ENCODE assay signal across 8 mouse cellular contexts in the genomic region with DNA sequence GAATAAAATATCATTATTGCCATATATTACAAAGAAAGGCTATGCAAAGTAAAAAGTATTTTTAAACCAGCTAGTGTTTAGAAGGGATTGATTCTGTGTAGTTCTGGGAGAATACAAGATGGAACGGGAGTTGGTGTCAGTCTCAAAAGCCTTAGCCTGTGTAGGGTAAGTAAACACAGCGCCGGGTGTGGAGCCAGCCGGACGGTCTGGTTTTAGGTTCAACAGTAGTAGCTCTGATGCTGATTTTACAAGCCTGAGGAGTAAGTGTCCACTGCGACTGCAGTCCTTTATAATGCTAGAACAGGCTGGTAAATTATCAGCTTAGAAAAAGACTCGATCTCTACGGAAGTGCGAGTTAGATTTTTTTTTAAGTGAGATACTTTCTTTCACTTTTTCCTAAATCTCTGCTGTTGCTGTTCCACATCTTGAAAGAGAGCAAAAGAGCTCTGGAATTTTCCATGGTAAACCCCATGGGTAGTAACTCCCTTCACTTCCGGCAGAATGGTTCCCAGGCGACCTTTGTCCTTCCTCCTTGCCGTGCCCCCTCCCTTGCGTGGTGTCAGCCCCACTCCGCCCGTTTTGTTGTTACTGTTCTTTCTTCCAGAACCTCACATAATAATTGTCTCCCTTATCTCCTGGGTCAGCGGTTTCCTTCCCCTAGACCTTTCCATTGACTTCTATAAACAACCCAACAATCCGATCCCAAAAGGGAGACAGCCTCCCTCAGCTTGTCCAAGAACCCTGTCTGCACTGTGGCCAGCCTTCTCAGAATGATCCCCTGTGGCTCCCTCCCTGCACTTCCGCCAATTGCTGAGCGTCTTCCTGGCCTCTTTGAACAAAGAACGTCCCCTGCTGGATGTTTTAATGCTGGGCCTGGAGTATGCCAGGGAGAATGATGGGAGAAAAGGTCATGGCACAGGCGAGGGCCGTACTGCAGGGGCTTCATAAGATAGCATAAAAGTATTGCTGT. TPM values are rescaled to one million over a fixed set of nuclear protein-coding genes. Genes with fewer than 3 reads are reported as not detected.
DNase-seq lines count a peak whose midpoint lies in the region; ATAC-seq lines count a peak whose summit lies in the region.

No protein-coding gene starts in this region.

- 0 out of 2 replicates have a peak, but pooled peaks cover 8% of the 10 kb centered on the region for H3K4me1 ChIP-seq in liver, embryonic 12.5 days

- H3K4me3 ChIP-seq in liver, embryonic 12.5 days, result no peak overlapping the region

- H3K27me3 ChIP-seq in liver, embryonic 12.5 days (replicated peaks), result no peaks in the 10 kb centered on the region

- intact Hi-C loops in heart, postnatal 10 days (cut with DNase I), result loop anchor here (2.0 to 5.0 kb wide), 3 partner anchors 50 to 155 kb away; a partner anchor contains a TSS

- ATAC-seq in liver, embryonic 12.5 days, result 0 out of 2 replicates have a peak, but pooled peaks have one; percentile 24

- DNase-seq in adrenal gland, adult (ENCODE audit: inconsistent age in 2 of 2, low spot score in 1 of 2), result peak; percentile 68 to 85
- DNase-seq in adrenal gland, postnatal 4 days (ENCODE audit: low spot score in 2 of 2), result no peak
- DNase-seq in adrenal gland, postnatal 25 days, result peak; percentile 48
- DNase-seq in heart, postnatal 10 days, result peak; percentile 73 to 78
- DNase-seq in right cerebral cortex, adult 18-20 months, result no peak
- no peak for DNase-seq in Muller cell, postnatal 12 days (ENCODE audit: inconsistent ontology term)
- DNase-seq in T-cell, adult 2 months (ENCODE audit: low spot score), result no peak

- H3K4me2 ChIP-seq in liver, embryonic 12.5 days, result no peak overlapping the region

- no peak overlapping the region for H3K27ac ChIP-seq in liver, embryonic 12.5 days

- 61% methylated on average over 22 of the region's 22 CpGs for WGBS in liver, embryonic 12.5 days (ENCODE audit: insufficient replicate concordance)

- H3K9ac ChIP-seq in liver, embryonic 12.5 days, result no peak overlapping the region

- no peaks in the 10 kb centered on the region for H3K9me3 ChIP-seq in liver, embryonic 12.5 days (replicated peaks)

- peaks cover 12% of the 10 kb centered on the region for H3K36me3 ChIP-seq in liver, embryonic 12.5 days

RNA-seq across cellular contexts. Expression of a gene that starts 41.8 kb away (rescaled TPM):
- total RNA-seq in adrenal gland, postnatal 4 days (2021), result 10 to 100 TPM; 15.6 to 17.8 TPM
- 12.3 and 13.6 TPM in 2 replicates for total RNA-seq in adrenal gland, postnatal 25 days (2021)
- total RNA-seq in heart, postnatal 10 days (2021), result 1 to 10 TPM; 2.6 to 3.0 TPM
- polyA plus RNA-seq in liver, embryonic 12.5 days (2016; fragmentation: Nextera tagmentation; extraction: Ambion mirVana), result 1.3 and 2.0 TPM in 2 replicates

RNA-seq across cellular contexts. Expression of a gene that starts 50.4 kb away (rescaled TPM):
- 10 to 100 TPM; 69.4 to 73.1 TPM for total RNA-seq in adrenal gland, postnatal 4 days (2021)
- 51.4 and 65.8 TPM in 2 replicates for total RNA-seq in adrenal gland, postnatal 25 days (2021)
- 10 to 100 TPM; 20.8 to 21.1 TPM for total RNA-seq in heart, postnatal 10 days (2021)
- 6.9 and 8.0 TPM in 2 replicates for polyA plus RNA-seq in liver, embryonic 12.5 days (2016; fragmentation: Nextera tagmentation; extraction: Ambion mirVana)

Comparison
In these comparisons a context has a peak if more than half of its experiments do, and no peak if none do; other contexts are left out.
1. DNase-seq: peak in adrenal gland, adult (2 of 2), adrenal gland, postnatal 25 days (single experiment) and heart, postnatal 10 days (2 of 2); none in adrenal gland, postnatal 4 days (0 of 2), right cerebral cortex, adult 18-20 months (single experiment), Muller cell, postnatal 12 days (single experiment) and T-cell, adult 2 months (single experiment).